Mouse (Mus musculus): Measurements from ENCODE around the gene Gga1. TPM values are rescaled to one million over a fixed set of nuclear protein-coding genes. Genes with fewer than 3 reads are reported as not detected.
A peak's percentile ranks its signal among the peaks of the same experiment; 100 is the strongest.

The Gga1 gene
- 47.1 TPM in 2 replicates for polyA plus RNA-seq (2015; fragmentation: Nextera tagmentation; extraction: Ambion mirVana)

GRCm38 (mm10) chr15:78876991-78877809, at the start of gene Gga1:
Gga1 (plus strand) TSS chr15:78877190.
- peak within 1 kb of the TSS; percentile 81 for H3K4me3 ChIP-seq (replicated peaks)
- peak within 1 kb of the TSS; percentile 99 for H3K27ac ChIP-seq
- H3K4me1 ChIP-seq = peaks cover 34% of the 10 kb centered on the region
- ATAC-seq (ENCODE audit: insufficient read depth, low FRiP score, low read depth) = peak; percentile 88
- peak within 1 kb of the TSS; percentile 71 for H3K4me2 ChIP-seq
- H3K27me3 ChIP-seq (replicated peaks) = no peaks in the 10 kb centered on the region
- peak within 1 kb of the TSS; percentile 84 for H3K9ac ChIP-seq
- peaks cover 18% of the 10 kb centered on the region for H3K36me3 ChIP-seq
- no peaks in the 10 kb centered on the region for H3K9me3 ChIP-seq
- under 1% methylated on average over 66 of the region's 95 CpGs for WGBS

- Histone ChIP-seq H3K4me1 (peaks cover 40% of the 10 kb centered on the region), H3K4me2 (no peak overlapping the region), H3K9ac (no peak overlapping the region), H3K27ac (0 out of 2 replicates have a peak overlapping the region, but pooled peaks have one; percentile 11), H3K9me3 (no peaks in the 10 kb centered on the region), H3K4me3 (replicated peaks) (no peak overlapping the region), H3K36me3 (no peaks in the 10 kb centered on the region), H3K27me3 (replicated peaks) (no peaks in the 10 kb centered on the region)
- WGBS = 27% methylated on average over 5 of the region's 5 CpGs
- ATAC-seq (ENCODE audit: insufficient read depth, low FRiP score, low read depth) = no peak
Measured at GRCm38 (mm10) chr15:78828315-78828714, 48.7 kb upstream of the Gga1 start.

GRCm38 (mm10) chr15:78829636-78830035, 47.4 kb upstream of the Gga1 start:
- WGBS = 91% methylated on average over 1 of the region's 1 CpGs
- Histone ChIP-seq H3K27me3 (replicated peaks) (no peaks in the 10 kb centered on the region), H3K4me2 (no peak overlapping the region), H3K27ac (no peak overlapping the region), H3K9ac (no peak overlapping the region), H3K36me3 (no peaks in the 10 kb centered on the region), H3K4me1 (peaks cover 50% of the 10 kb centered on the region), H3K4me3 (replicated peaks) (no peak overlapping the region), H3K9me3 (no peaks in the 10 kb centered on the region)
- ATAC-seq (ENCODE audit: insufficient read depth, low FRiP score, low read depth) = no peak

GRCm38 (mm10) chr15:78830742-78831719, 46.0 kb upstream of the Gga1 start:
- Histone ChIP-seq H3K9me3 (no peaks in the 10 kb centered on the region), H3K27me3 (replicated peaks) (no peaks in the 10 kb centered on the region), H3K4me3 (replicated peaks) (no peak overlapping the region), H3K4me2 (no peak overlapping the region; the same call in 1 of the 2 replicates), H3K4me1 (peaks cover 63% of the 10 kb centered on the region), H3K36me3 (no peaks in the 10 kb centered on the region), H3K9ac (no peak overlapping the region), H3K27ac (peak overlapping the region; percentile 87)
- 54% methylated on average over 10 of the region's 10 CpGs for WGBS
- ATAC-seq (ENCODE audit: insufficient read depth, low FRiP score, low read depth) = no peak

GRCm38 (mm10) chr15:78831720-78832657, 45.0 kb upstream of the Gga1 start:
- Histone ChIP-seq H3K4me1 (peaks cover 65% of the 10 kb centered on the region), H3K9ac (no peak overlapping the region), H3K9me3 (no peaks in the 10 kb centered on the region), H3K27me3 (replicated peaks) (no peaks in the 10 kb centered on the region), H3K36me3 (no peaks in the 10 kb centered on the region), H3K27ac (peak overlapping the region; percentile 87), H3K4me2 (peak overlapping the region; percentile 37), H3K4me3 (replicated peaks) (peak overlapping the region; percentile 15)
- WGBS = 35% methylated on average over 18 of the region's 19 CpGs
- peak; percentile 63 for ATAC-seq (ENCODE audit: insufficient read depth, low FRiP score, low read depth)

GRCm38 (mm10) chr15:78832701-78833123, 44.3 kb upstream of the Gga1 start:
- Histone ChIP-seq H3K4me2 (peak overlapping the region; percentile 37; the same call in 1 of the 2 replicates), H3K9ac (no peak overlapping the region; the same call in 1 of the 2 replicates), H3K4me1 (peaks cover 61% of the 10 kb centered on the region), H3K4me3 (replicated peaks) (no peak overlapping the region), H3K36me3 (no peaks in the 10 kb centered on the region), H3K27me3 (replicated peaks) (no peaks in the 10 kb centered on the region), H3K9me3 (no peaks in the 10 kb centered on the region), H3K27ac (peak overlapping the region; percentile 87)
- peak; percentile 41; the same call in 1 of the 2 replicates for ATAC-seq (ENCODE audit: insufficient read depth, low FRiP score, low read depth)
- WGBS = 26% methylated on average over 14 of the region's 14 CpGs

GRCm38 (mm10) chr15:78833582-78833981, 43.4 kb upstream of the Gga1 start:
- WGBS = 76% methylated on average over 3 of the region's 3 CpGs
- H3K4me1 ChIP-seq = peaks cover 54% of the 10 kb centered on the region
- no peaks in the 10 kb centered on the region for H3K27me3 ChIP-seq (replicated peaks)
- no peak overlapping the region for H3K4me3 ChIP-seq (replicated peaks)
- H3K4me2 ChIP-seq = no peak overlapping the region
- H3K36me3 ChIP-seq = no peaks in the 10 kb centered on the region
- no peaks in the 10 kb centered on the region for H3K9me3 ChIP-seq
- H3K27ac ChIP-seq = peak overlapping the region; percentile 87
- ATAC-seq (ENCODE audit: insufficient read depth, low FRiP score, low read depth) = no peak
- H3K9ac ChIP-seq = no peak overlapping the region

- Histone ChIP-seq H3K27ac (peak overlapping the region; percentile 87), H3K4me3 (replicated peaks) (no peak overlapping the region), H3K9me3 (no peaks in the 10 kb centered on the region), H3K9ac (no peak overlapping the region), H3K4me1 (peaks cover 53% of the 10 kb centered on the region), H3K36me3 (no peaks in the 10 kb centered on the region), H3K27me3 (replicated peaks) (no peaks in the 10 kb centered on the region), H3K4me2 (no peak overlapping the region)
- ATAC-seq (ENCODE audit: insufficient read depth, low FRiP score, low read depth) = peak; percentile 10; the same call in 1 of the 2 replicates
- 30% methylated on average over 10 of the region's 10 CpGs for WGBS
Measured at GRCm38 (mm10) chr15:78834233-78835005, 42.6 kb upstream of the Gga1 start.

GRCm38 (mm10) chr15:78835200-78836085, 41.5 kb upstream of the Gga1 start:
- H3K27me3 ChIP-seq (replicated peaks) = no peaks in the 10 kb centered on the region
- 23% methylated on average over 12 of the region's 12 CpGs for WGBS
- H3K4me3 ChIP-seq (replicated peaks) = no peak overlapping the region
- no peak for ATAC-seq (ENCODE audit: insufficient read depth, low FRiP score, low read depth)
- H3K36me3 ChIP-seq = no peaks in the 10 kb centered on the region
- H3K4me2 ChIP-seq = no peak overlapping the region
- no peak overlapping the region for H3K9ac ChIP-seq
- H3K4me1 ChIP-seq = peaks cover 63% of the 10 kb centered on the region
- H3K27ac ChIP-seq = peak overlapping the region; percentile 87
- no peaks in the 10 kb centered on the region for H3K9me3 ChIP-seq

Data from stomach, embryonic 15.5 days (tissue).